Mouse (Mus musculus): ENCODE data around the gene Fat3. TPM values are rescaled to one million over a fixed set of nuclear protein-coding genes. Genes with fewer than 3 reads are reported as not detected.

Fat3 gene
- polyA plus RNA-seq, 1 experiment from 2014 or later: 0.93 TPM

DNA sequence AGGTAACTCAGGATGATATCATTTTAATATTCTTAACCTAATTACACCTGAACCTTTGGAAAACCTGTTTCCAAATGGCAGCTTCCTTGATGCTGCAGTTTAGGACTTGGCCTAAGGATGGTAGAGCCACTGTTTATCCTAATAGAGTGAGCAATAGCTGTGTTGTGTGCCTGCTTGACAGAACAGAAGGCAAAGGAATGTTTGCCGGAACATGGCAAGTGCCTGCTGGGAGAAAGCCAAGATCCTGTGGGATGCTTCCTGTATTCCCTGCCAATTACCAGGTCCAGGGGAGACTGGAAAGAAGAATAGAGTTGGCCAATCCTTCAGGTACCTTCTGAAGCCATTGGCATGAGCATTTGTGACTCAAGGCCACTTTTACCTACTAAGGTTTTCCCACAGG, 300.1 kb downstream of the Fat3 start:
- ATAC-seq (ENCODE audit: low FRiP score, low TSS enrichment): no peak
- H3K9me3 ChIP-seq (ENCODE audit: control insufficient read depth, low read length): no peaks in the 10 kb centered on the region
- H3K4me3 ChIP-seq (ENCODE audit: low read depth, low read length): no peak overlapping the region
- H3K27me3 ChIP-seq (ENCODE audit: control insufficient read depth, insufficient read depth, low read length): no peaks in the 10 kb centered on the region
- no peak for TF ChIP-seq CTCF (IDR thresholded peaks at IDR 0.05; ENCODE audit: low read depth)
- no peak for TF ChIP-seq EP300 (optimal IDR thresholded peaks at IDR 0.05)
- 59% methylated on average over 1 of the region's 1 CpGs for WGBS
- DNase-seq (ENCODE audit: low spot score): no peak
- no peak overlapping the region for H3K4me2 ChIP-seq (replicated peaks; ENCODE audit: low read depth)
- no peaks in the 10 kb centered on the region for H3K4me1 ChIP-seq (replicated peaks; ENCODE audit: control insufficient read depth, insufficient read depth)
- no peak overlapping the region for H3K9ac ChIP-seq (ENCODE audit: low read length)
- H3K36me3 ChIP-seq (ENCODE audit: control insufficient read depth, insufficient read depth, low read length): no peaks in the 10 kb centered on the region
- no peak overlapping the region for H3K27ac ChIP-seq (replicated peaks)

DNA sequence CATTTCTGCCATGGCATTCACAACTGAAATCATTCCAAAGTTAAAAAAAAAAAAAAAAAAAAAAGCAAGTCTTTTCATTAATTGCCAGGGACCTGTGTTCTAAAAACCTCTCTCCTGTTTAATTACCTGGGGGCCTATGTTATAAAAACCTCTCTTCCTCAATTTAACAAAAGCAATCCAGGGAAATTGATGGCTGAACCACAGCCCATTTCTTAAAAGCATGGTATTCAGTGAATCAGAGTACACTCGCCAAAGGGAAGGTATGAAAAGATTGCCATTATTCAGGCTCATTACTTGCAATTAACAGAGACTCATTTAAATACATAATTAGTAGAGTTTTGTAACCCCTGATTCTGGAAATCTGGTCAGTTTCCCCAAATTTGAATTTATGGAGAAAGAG, 314.6 kb downstream of the Fat3 start:
- ATAC-seq (ENCODE audit: low FRiP score, low TSS enrichment): no peak
- no peak for DNase-seq (ENCODE audit: low spot score)
- Histone ChIP-seq H3K27me3 (ENCODE audit: control insufficient read depth, insufficient read depth, low read length) (no peaks in the 10 kb centered on the region), H3K27ac (replicated peaks) (no peak overlapping the region), H3K9me3 (ENCODE audit: control insufficient read depth, low read length) (no peaks in the 10 kb centered on the region), H3K36me3 (ENCODE audit: control insufficient read depth, insufficient read depth, low read length) (no peaks in the 10 kb centered on the region), H3K4me1 (replicated peaks; ENCODE audit: control insufficient read depth, insufficient read depth) (no peaks in the 10 kb centered on the region), H3K4me3 (ENCODE audit: low read depth, low read length) (no peak overlapping the region), H3K9ac (ENCODE audit: low read length) (no peak overlapping the region), H3K4me2 (replicated peaks; ENCODE audit: low read depth) (no peak overlapping the region)
- TF ChIP-seq CTCF (IDR thresholded peaks at IDR 0.05; ENCODE audit: low read depth) (no peak), EP300 (optimal IDR thresholded peaks at IDR 0.05) (no peak)
- 74% methylated on average over 1 of the region's 1 CpGs for WGBS

DNA sequence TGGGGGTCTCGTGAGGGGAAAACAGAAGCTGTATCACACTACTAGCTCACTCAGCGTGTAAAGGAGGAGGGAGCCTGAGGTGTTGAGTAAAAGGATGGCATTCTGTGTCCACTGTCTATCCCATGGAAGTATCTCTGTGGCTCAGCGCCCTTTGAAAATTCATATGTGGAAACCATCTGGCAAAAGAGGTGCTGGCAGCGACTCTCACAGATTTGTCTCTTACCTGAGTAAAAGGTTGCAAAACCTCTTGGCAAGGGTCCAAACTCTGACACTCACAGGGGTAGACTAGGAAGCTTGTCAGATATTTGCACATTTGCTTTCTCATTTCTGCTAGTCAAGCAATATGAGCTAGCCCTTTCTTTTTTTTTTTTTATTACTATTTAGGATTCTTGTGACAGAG, 331.8 kb downstream of the Fat3 start:
- ATAC-seq (ENCODE audit: low FRiP score, low TSS enrichment) (no peak), DNase-seq (ENCODE audit: low spot score) (no peak)
- 78% methylated on average over 4 of the region's 4 CpGs for WGBS
- no peaks in the 10 kb centered on the region for H3K27me3 ChIP-seq (ENCODE audit: control insufficient read depth, insufficient read depth, low read length)
- H3K27ac ChIP-seq (replicated peaks): no peak overlapping the region
- H3K36me3 ChIP-seq (ENCODE audit: control insufficient read depth, insufficient read depth, low read length): no peaks in the 10 kb centered on the region
- H3K4me3 ChIP-seq (ENCODE audit: low read depth, low read length): no peak overlapping the region
- H3K4me1 ChIP-seq (replicated peaks; ENCODE audit: control insufficient read depth, insufficient read depth): no peaks in the 10 kb centered on the region
- H3K9ac ChIP-seq (ENCODE audit: low read length): no peak overlapping the region
- H3K4me2 ChIP-seq (replicated peaks; ENCODE audit: low read depth): no peak overlapping the region
- TF ChIP-seq EP300 (optimal IDR thresholded peaks at IDR 0.05): no peak
- TF ChIP-seq CTCF (IDR thresholded peaks at IDR 0.05; ENCODE audit: low read depth): no peak
- H3K9me3 ChIP-seq (ENCODE audit: control insufficient read depth, low read length): no peaks in the 10 kb centered on the region

DNA sequence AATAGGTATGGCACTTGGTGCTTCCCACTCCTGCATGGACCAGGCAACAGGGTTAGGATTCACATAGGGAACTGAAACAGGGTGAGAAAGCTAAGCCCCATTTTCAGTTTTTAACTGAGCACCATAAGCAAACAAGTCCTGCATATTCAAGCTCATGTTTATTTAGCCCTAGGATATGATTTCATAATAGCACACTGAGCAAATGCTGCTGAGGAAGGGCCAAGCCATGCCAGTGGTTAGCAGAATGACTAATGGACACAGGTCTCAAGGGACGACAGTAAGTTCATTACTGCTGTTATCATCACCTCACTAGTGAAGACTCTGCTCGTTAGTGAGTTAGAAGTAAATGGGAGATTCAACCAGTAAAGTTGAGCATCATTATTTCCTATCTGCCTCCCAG, 333.0 kb downstream of the Fat3 start:
- H3K36me3 ChIP-seq (ENCODE audit: control insufficient read depth, insufficient read depth, low read length): no peaks in the 10 kb centered on the region
- H3K9me3 ChIP-seq (ENCODE audit: control insufficient read depth, low read length): no peaks in the 10 kb centered on the region
- ATAC-seq (ENCODE audit: low FRiP score, low TSS enrichment) (no peak), DNase-seq (ENCODE audit: low spot score) (no peak)
- H3K27me3 ChIP-seq (ENCODE audit: control insufficient read depth, insufficient read depth, low read length): no peaks in the 10 kb centered on the region
- no peak overlapping the region for H3K9ac ChIP-seq (ENCODE audit: low read length)
- no peak overlapping the region for H3K4me3 ChIP-seq (ENCODE audit: low read depth, low read length)
- H3K4me2 ChIP-seq (replicated peaks; ENCODE audit: low read depth): no peak overlapping the region
- WGBS: 45% methylated on average over 2 of the region's 2 CpGs
- H3K4me1 ChIP-seq (replicated peaks; ENCODE audit: control insufficient read depth, insufficient read depth): no peaks in the 10 kb centered on the region
- TF ChIP-seq EP300 (optimal IDR thresholded peaks at IDR 0.05): no peak
- H3K27ac ChIP-seq (replicated peaks): no peak overlapping the region

DNA sequence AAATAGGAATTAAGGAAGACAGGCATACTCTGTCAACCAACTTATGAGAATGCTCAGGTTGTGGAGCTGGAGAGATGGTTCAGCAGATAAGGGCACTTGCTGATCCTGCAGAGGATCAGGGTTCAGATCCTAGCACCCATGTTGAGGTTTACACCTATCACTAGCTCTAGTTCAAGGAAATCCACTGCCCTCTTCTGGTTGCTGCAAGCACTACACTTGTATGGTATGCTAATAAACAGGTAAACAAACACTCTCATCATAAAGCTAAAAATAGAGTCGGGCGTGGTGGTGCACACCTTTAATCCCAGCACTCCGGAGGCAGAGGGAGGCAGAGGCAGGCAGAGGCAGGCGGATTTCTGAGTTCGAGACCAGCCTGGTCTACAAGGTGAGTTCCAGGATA, 341.7 kb downstream of the Fat3 start:
- Histone ChIP-seq H3K36me3 (ENCODE audit: control insufficient read depth, insufficient read depth, low read length) (no peaks in the 10 kb centered on the region), H3K4me2 (replicated peaks; ENCODE audit: low read depth) (no peak overlapping the region), H3K27me3 (ENCODE audit: control insufficient read depth, insufficient read depth, low read length) (no peaks in the 10 kb centered on the region), H3K9me3 (ENCODE audit: control insufficient read depth, low read length) (no peaks in the 10 kb centered on the region), H3K4me3 (ENCODE audit: low read depth, low read length) (no peak overlapping the region), H3K9ac (ENCODE audit: low read length) (no peak overlapping the region), H3K27ac (replicated peaks) (no peak overlapping the region), H3K4me1 (replicated peaks; ENCODE audit: control insufficient read depth, insufficient read depth) (no peaks in the 10 kb centered on the region)
- no peak for DNase-seq (ENCODE audit: low spot score)
- 92% methylated on average over 5 of the region's 5 CpGs for WGBS
- no peak for ATAC-seq (ENCODE audit: low FRiP score, low TSS enrichment)
- TF ChIP-seq CTCF (IDR thresholded peaks at IDR 0.05; ENCODE audit: low read depth) (peak; percentile 16; the same call in 1 of the 2 replicates), EP300 (optimal IDR thresholded peaks at IDR 0.05) (no peak)

DNA sequence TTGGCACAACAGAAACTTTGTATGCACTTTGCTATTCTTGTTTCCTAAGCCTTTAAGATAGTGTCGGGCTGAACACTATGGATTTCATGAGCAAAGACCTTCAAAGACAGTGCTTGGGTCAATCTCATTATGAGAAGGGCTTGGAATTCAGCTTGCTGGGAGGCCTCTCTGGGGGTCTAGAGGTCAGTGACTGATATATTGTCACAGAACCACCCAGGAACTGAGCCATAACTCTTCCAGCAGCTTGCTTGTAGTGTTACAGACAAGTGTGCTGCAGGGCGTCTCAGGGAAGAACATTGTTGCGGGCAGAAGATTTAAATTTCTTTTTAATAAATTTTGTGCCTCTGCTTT, 347.5 kb downstream of the Fat3 start:
- Histone ChIP-seq H3K27ac (replicated peaks) (no peak overlapping the region), H3K4me3 (ENCODE audit: low read depth, low read length) (no peak overlapping the region), H3K4me2 (replicated peaks; ENCODE audit: low read depth) (no peak overlapping the region), H3K36me3 (ENCODE audit: control insufficient read depth, insufficient read depth, low read length) (no peaks in the 10 kb centered on the region), H3K9me3 (ENCODE audit: control insufficient read depth, low read length) (no peaks in the 10 kb centered on the region), H3K9ac (ENCODE audit: low read length) (no peak overlapping the region), H3K4me1 (replicated peaks; ENCODE audit: control insufficient read depth, insufficient read depth) (no peaks in the 10 kb centered on the region), H3K27me3 (ENCODE audit: control insufficient read depth, insufficient read depth, low read length) (no peaks in the 10 kb centered on the region)
- ATAC-seq (ENCODE audit: low FRiP score, low TSS enrichment) (no peak), DNase-seq (ENCODE audit: low spot score) (no peak)
- TF ChIP-seq CTCF (IDR thresholded peaks at IDR 0.05; ENCODE audit: low read depth) (no peak), EP300 (optimal IDR thresholded peaks at IDR 0.05) (no peak)
- WGBS: 67% methylated on average over 3 of the region's 3 CpGs
